Mouse (Mus musculus) liver, postnatal 0 days (tissue): Measurements from ENCODE around the gene Gpc6.

Experiments used
- CTCF ChIP-seq: sonication (generic); IDR thresholded peaks from 2 replicates; pipeline ENCODE4 v1.5.1; 2016; ENCODE audit warnings: antibody characterized with exemption, low read depth
- EP300 ChIP-seq: IDR thresholded peaks from 2 replicates; pipeline ENCODE4 v1.6.1; 2016; ENCODE audit warnings: antibody characterized with exemption, low read depth, mild to moderate bottlenecking

DNA sequence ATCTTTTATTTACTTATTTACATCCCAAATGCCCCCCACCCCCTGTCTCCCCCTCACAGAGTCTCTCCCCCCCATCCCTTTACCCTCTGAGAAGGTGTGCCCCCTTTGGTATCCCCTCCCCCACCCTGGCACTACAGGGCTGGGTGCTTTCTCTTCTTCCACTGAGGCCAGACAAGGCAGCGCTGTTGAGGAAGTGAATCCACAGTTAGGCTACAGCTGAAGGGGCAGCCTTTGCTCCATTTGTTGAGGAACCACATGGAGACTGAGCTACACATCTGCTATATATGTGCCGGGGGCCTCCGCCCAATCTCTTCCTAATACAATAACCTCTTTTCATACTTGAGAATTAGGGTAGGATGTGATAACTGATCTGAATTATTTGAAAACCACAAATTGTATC lies 791.2 kb downstream of the Gpc6 start:
- TF ChIP-seq CTCF (no peak), EP300 (no peak)
